Mouse (Mus musculus) cerebellum, postnatal 14 days (tissue): ENCODE results near the gene Igfals.

Source experiments
- DNase-seq, 2 experiments: peaks; one replicate each; pipeline ENCODE4 v3.0.0; 2021; ENCODE audit warnings: mixed read lengths in 2 of 2

The Igfals gene

DNA sequence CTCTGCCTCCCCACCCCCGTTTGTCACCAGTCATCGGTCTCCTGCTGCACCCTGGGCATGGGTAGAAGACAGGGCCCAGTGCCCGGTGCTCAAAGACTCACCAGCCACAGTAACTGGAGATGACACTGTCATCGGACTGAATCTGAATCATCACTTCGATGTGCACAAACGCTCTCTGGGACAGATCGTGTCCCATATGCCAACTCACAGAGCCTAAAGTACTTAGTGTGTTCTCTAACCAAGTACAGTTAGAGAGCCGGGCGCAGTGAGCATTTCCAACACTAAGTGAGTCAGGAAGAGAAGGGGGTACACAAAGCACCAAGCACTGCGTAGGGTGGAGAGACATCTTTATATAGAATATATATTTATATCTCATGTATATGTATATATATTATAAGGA, 2.1 kb downstream of the Igfals start:
- no peak for DNase-seq

DNA sequence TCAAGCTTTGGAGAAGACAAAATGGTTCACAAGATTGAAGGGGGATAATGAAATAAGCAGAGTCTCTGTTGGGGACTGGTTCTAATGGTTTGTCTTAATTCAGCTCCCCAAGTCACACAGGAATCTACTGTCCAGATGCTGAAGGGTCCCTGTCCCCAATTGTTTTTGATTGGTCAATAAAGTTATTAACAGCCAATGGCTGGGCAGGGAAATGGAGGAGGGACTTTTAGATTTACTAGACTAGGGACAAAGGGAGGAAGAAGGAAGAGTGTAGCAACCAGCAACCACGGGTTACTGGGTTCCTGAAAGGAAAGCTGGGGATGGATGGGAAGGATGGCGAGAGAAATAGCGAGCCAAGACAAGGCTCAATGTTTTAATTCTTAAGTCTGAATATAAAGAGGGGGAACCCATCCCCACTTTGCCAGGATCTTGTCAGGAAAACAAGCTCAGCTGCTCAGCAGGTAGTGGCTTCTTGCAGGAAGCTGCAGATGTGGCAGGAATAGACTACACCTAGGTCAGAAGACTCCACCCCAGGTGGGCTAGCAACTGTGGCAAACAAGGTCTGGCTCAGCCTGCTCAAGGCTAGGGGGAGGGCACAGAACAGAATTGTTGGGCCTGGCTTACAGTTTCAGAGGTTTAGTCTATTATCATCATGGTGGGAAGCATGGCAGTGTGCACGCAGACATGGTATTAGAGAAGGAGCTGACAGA, 8.1 kb downstream of the Igfals start:
- DNase-seq = no peak

DNA sequence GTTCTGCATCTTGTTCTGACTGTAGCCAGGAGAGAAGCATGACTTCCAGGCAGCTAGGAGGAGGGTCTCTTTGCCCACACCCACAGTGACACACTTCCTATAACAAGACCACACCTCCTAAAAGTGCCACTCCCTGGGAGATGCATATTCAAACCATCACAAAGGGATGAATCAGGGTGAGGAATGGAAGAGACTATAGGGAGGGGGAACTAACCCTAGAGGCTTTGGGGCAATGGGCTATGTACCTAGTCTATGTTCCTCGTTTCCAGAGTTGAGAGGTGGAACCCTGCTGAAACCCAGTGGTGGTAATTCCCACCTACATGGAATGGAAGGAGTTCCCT, 8.6 kb downstream of the Igfals start:
- no peak for DNase-seq

DNA sequence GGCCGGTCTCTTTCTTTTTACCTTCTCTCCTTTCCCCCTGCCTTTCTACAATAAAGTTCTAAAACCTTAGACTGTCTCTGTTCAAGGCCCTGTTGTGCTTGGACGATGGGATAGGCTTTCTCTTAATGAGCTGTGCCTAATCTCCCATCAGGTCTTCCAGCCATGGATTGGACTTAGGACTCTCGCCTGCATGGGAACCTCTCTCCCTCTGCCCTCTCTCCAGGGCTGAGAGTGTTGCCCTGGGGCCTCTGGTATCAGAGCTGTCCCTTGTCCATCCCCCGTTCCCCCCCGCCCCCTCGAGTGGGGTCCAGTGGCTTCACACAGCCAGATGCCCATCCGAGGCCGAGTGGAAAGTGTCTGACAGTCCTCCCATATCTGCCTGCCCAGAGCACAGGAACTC, 9.2 kb downstream of the Igfals start:
- DNase-seq = no peak

DNA sequence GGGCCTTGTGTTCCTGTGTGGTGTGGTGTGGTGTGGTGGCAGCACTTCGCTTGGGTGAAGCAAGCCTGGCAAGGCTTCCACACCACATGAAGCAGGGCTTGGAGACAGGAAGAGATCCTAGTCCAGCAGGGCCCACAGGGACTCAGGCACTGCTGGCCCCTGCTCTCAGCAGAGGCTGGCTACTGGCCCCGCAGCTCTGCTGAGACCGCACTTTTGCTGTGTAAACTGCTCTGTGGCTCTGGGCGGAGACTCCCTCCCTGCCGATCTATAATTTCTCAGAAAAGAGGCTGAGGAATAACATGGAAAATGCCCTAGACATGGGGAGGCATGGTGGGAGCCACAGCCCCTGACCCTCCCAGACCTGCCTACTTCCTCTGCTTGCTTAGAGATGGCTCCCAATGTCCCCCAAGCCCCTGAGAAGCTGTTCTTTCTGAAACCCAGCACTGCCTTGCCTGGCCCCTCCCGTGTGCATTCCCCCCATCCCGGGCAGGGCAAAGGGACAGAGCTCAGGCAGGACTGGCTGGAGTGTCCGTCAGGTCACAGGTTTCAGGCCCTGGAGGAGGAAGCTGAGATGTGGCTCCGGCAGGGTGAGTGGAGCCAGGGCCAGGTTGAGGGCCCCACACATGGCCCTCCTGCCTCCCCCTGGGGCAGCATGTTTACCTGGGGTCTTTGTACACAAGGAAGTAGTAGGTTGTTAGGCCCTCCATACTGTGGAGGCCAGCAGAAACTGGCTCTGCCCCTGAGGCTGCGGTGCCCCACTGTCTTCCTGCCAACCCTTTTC, 11.7 kb downstream of the Igfals start:
- DNase-seq = no peak

DNA sequence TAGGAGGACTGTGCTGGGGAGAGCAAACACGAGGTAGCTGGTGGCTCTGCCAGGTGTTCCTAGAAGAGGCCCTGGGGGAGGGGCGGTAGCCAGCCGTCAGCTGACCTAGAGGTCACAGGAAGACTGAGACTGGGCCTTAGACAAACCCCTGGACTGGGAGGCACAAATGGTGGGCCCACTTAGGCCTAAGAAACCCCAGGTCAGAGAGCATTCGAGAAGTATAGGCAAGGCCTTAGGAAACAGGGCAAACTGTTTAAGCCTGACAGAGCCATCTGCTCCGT, 12.3 kb downstream of the Igfals start:
- DNase-seq = no peak

DNA sequence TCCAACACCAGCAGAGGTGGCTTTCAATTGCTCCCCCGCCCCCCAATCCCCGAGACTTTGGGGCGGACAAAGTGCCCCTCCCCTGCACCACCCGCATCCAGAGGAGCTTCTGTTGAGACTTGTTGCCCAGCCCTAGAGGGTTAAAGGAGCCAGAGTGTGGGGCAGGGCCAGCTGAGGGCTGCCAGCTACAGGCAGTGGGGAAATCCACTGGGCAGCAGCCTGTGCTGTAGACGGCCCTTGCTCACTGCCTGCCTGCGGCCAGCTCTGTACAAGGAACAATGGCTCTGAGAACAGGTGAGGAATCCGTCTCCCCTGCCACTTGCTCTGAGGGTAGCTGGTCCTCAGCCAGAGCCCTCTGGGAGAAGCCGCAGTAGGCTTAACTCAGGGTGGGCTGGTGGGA, 12.7 kb downstream of the Igfals start:
- DNase-seq = no peak

DNA sequence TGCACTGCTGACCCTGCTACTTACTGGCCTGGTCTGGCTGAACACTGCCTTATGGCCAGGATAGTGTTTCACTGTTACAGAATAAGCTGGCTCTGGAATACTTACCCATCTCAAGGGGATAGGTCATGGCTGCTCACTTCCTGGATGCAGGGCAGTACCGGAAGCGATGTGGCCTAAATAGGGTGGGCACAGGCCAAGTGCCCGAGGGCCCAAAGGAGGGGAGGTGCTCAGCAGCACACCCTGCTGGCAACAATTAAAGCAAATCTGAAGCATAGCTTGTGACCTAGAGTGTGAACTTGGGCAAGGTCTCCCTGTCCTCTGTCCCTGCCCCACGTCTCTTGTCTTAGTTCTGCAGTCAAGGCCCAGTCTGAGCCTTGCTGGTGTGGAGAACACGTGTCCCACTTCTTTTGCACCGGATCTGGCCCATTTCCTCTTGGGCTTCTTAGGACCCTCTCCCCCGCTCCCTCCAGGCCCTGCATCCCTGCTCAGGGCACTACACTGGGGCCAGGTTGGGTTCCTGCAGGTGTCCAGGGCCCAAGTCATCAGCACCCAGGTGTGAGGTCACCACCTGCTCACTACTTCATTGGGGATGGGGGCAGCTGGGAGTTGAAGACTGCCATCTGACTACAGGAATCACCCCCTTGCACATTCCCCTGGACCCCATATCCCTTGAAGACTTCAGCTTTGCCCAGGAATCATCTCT, 16.1 kb downstream of the Igfals start:
- DNase-seq = peak in 1 of 2 experiments; percentile 69

DNA sequence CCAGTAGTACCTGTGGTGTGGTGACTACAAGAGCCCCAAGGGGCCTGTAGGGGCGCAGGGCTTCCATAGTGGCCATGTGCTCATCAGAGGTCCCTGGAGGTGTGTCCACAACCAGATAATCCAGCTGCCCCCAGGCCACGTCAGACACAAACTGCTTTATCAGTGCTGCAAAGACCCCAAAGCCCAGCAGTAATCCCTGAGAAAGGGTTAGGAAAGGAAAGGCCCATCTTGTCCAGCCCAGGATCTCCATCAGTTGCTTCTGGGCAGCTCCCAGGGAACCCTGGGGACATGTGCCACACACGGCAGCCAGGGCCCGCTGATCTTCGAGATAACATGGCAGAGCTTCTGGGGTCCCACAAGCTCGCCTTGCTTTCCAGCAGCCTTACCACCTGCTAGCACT, 18.6 kb downstream of the Igfals start:
- DNase-seq = no peak

DNA sequence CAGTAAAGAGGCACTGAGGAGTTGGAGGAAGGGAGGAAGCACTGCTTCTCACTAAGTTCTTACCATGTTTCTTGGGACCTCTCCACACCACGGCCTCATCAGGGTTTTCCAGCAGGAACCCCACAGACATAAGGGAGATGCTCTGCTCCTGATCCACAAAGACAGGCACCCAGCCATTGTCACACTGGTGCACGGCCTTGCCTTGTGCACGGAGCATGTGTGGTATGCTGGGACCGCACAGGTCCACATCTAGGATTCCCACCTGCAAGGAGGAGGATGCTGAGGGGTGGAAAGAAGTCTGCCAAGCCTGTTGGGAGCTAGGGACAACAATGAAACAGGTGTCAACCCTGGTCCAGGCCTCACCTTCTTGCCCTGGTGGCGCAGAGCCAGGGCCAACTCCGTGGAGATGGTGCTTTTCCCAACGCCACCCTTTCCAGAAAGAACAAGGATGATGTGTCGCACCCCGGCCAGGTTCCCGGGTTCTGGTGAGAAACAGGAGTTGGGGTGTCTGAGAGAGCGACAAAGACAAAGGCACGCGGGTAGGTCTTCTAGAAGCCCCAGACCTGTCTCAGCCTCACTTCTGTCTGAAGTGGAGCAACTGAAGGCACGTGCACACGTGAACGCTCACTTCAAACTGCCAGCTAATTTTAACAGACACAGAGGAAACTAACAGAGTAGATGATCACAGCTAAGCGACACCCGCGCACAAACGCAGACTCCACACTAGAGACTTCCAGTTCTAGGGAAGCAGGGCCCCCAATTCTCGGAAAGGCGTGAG, 19.7 kb downstream of the Igfals start:
- DNase-seq = peak; percentile 33 to 58

DNA sequence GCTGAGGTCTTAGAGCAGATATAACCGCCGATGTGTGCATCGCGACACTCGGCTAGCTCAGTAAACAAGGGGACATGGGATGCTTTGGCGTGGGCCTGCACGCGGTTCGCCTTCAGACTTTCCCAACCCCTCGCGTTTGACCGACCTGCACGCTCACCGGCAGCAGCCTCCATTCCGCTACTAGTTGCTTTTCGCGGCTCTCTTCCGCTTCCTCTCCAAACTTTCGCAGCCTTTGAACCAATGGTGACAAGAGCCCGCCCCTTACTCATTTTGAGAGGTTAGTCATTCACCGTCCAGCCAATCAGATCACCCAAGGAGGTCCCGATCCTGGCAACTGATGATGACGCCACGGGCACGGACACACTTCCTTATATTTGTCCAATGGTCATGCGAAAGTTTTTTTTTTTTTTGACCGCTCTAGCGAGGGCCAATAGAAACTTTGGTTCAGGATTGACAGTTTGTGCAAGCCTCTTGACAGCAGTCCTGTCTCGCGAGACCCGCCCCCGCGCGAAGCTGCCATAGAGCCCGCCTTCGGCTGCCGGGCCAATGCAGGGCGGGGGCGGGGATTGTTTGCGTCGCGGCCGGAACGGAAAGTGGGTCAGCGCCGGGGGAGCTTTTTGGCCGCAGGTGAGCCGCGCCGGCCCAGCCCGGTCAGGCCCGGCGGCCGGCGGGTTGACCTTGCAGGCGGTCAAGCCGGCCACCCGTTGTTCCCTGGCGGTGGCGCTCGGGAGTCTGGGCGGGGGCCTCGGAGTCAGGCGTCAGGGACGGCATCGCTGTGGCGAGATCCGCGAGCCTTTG, 20.5 kb downstream of the Igfals start, which contains the start of the genes Nubp2 and Spsb3:
Gene Nubp2 (minus strand): TSS at position 216 of the 798 bp plus-strand sequence.
Gene Spsb3 (plus strand): TSS at position 510 of the 798 bp plus-strand sequence.
- DNase-seq = peak; percentile 99

DNA sequence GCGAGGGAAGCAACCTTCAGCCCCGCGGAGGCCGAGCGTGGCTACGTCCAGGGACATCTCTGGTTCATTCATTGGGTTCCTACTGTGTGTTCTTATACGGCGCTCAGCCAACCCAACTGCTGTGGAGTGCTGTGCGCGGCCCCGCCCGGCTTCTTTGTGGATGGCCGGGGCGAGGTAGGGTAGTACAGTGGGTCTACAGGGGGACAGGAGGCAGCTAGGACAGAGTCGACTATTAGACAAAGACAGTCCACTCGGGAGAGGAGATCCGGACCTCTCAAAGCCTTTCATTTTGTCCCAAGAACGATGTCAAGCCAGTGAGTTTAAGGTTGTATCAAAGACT, 21.1 kb downstream of the Igfals start:
- no peak for DNase-seq

DNA sequence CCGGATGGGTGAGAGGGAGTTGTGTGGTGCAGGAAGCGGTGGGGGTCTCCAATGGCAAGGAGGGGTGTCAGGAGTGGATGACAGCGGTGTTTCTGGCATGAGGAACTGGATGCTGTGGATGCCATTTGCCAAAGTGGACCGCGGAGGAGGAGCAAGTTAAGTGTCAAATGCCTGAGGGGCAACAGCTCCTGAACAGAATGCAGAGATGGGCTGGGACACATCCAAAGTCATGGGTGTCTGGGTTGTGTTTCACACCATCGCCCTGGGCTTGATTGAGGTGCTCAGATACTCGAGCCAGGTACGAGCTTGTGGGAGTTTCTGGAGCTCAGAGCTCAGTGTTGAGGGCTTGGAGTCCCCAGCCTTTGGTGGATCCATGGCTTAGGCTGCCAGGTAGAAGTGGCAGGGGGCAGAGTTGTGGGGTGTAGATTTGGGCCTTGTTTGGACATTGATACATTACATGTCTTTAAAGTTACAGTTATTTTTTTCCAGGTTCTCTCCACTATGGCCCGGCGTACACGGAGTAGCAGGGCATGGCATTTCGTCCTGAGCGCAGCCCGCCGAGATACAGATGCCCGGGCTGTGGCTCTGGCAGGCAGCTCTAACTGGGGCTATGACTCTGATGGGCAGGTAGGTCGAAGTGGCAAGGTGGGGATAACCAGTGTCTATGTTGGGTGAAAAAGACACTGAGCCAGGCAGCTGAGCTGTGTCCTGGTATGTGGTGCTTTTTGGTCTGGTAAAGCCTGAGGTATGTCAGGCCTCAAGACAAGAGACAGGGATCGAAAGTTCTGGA, 21.7 kb downstream of the Igfals start:
- DNase-seq = peak; percentile 56 to 57

DNA sequence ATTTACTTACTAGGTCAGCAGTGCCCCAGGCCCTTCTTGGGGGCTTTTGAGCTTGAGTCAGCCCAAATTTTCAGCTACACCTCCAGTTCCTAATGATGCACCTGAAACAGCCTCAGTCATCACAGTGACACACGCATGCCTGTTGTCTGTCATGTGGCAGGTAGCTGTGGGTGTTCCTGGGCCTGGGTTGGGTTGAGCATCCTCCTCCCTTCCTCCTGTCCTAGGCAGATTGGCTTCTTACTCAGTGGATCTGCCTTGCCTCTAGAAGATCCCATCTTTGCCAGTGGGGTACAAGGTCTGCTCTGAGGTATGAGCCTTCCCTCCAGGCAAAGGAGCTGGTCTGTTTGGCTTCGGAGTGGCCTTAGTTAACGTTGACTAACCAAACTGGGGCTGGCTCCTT, 23.1 kb downstream of the Igfals start:
- no peak for DNase-seq

DNA sequence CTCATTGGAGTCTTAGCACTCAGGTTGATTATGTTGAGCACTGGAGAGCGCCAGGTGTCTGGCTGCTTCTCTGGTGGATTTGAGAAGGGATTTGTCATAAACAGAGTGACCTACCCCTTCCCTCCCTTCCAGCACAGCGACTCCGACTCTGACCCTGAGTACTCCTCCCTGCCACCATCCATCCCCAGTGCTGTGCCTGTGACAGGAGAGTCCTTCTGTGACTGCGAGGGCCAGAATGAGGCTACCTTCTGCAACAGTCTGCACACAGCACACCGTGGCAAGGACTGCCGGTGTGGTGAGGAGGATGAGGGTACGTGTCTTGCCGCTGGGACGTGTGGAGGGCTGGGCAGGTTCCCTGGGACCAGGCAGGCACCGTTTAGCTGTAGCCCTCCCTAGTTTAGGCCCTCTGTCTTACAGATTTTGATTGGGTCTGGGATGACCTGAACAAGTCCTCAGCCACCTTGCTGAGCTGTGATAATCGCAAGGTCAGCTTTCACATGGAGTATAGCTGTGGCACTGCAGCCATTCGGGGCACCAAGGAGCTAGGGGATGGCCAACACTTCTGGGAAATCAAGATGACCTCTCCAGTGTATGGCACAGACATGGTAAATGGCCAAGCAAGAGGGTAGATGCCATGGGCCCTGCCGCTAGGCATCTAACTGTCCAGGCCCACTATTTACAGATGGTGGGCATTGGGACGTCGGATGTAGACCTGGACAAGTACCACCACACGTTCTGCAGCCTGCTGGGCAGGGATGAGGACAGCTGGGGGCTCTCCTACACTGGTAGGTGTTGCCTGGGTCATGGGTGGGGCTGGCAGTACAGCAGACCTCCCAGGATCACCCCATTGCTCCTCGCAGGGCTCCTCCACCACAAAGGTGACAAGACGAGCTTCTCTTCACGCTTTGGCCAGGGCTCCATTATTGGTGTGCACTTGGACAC, 24.6 kb downstream of the Igfals start:
- no peak for DNase-seq

DNA sequence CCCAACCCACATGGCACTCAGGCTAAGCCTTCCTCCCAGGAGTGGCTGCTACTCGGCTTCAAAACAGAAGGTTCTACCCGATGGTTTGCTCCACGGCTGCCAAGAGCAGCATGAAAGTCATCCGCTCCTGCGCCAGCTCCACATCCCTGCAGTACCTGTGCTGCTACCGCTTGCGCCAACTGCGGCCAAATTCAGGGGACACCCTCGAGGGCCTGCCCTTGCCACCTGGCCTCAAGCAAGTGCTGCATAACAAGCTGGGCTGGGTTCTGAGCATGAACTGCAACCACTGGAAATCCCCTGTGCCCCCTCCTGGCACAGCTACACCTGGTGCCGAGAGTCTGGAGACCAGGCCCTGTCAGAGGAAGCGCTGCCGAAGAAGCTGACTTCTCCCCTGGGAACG, 25.5 kb downstream of the Igfals start:
- peak; percentile 76 to 79 for DNase-seq

DNA sequence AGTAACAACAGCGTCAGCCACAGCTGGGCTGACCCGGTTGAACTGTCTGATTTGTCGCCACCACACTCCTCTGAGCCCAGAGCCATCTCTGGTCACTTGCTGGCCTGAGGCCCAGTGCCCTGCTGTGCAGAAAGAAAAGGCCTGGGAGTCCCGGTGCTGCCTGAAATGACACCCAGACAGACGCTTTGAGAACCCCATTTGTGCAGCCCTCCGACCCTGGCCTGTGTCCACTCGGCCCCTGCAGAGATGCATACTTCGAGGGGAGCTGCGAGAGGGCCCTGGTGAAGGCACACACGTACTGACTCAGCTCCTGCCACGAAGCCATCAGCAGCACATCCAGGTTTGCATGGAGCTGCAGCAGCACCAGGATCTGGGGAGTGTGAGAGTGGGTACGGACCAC, 27.0 kb downstream of the Igfals start:
- peak; percentile 52 to 57 for DNase-seq

DNA sequence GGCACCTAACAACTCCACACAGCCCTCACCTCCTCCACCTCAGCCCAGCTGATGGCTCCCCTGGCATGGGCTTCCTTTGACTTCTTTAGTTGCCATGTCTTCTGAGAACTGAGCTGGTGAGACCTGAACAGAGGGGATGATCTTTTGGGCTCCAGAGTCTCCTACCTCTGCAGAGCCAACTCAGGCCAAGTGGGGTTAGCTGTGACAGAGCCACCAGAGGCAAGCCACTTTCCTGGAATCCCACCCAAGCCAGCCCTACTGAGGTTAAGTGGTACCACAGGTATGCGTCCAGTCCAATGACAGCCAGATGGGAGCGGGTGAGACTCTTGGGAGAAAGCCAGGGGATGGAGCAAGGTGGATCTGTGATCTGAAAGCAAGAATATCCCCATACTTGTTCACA, 27.5 kb downstream of the Igfals start:
- peak in 1 of 2 experiments; percentile 40 for DNase-seq

DNA sequence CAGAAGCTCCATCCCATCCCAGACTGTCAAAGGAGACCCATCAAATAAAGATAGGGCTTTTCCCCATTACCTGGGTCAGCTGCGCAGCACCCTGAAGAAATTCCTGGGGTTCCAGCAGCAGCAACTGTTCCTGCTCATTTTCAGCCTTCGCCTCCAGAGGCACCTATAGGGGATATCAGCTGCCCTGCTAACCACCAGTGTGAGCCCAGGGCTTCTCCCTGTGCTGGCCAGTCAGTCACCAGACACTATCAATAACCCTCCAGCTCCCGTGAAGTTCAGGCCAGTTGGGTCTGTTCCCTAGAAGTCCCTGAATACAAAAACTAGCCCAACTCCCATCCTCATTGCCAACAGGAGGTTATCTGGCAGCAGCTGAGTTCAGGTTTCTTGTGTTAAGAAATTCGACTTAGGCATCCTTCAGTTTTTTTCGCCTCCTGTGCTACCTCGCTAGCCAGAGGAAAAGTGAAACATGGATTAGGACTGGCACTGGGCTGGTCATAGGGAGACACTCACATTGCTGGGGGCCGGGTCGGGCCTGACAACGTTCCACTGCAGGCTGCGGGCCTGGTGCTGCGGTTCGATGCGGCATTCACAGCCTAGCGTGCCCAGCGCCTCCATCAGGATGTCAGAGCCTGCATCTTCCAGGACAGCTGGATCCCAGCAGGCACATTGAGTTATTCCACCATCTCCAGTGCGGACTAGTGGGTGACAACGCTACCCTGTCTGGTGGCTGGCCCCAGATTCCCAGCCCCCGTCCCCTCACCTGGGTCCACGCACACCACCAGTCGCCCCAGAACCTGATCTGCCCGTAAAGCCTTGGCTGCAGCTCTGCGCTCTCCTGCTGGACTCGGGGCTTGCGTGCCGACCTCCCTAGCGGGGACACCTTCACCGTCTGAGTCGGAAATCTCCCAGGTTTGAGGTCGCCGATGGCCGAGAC, 28.5 kb downstream of the Igfals start:
- peak in 1 of 2 experiments; percentile 51 for DNase-seq
